Mouse (Mus musculus): ENCODE measurements around the gene Ppcdc.

DNA sequence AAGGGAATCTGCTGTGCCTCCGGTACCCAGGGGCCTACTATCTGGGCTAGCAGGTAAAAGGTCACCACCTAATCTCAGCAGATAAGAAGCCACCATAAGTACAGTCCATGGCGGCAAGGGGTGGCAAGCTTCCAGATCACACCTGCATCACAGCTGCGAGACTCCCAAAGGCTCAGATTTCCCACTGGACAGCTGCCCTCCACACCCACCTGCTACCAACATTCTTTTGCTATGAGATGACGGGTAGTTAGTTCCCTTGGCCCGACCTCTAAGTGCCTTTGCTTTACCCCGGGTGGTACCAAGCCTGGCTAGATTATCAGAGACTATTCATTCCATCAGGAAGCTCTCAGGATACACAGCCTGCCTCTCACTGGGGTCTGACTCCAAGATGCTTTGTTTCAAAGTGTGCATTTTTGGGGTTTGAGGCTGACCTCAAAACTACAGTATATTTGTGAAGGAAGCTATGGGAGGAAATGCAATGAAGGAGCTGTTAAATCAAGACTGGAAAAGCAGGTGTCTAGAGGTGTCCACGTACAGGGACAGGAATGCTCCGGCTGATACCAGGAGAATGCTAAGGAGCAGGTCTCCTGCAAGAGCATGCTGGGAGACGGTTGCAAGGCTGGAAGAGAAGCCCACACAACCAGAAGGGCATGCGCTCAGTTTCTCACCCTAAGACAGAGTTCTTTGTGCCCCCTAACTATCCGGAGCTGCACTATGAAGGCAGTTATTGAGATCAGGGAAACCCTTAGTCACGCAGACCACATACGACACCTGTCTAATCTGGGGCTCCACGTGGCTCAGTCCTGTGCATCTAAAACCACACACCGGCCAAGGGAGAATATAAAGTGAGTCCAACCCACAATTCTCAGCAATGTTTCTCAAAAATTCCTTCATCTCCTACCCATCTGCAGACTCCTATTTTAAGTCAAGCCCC is 37.3 kb downstream of the Ppcdc start:
- TF ChIP-seq CTCF (conservative IDR thresholded peaks at IDR 0.05; ENCODE audit: insufficient read depth, insufficient read length, low read depth, low read length) (no peak), POLR2A (IDR thresholded peaks at IDR 0.05; ENCODE audit: low read depth, low read length) (no peak)
